ENCODE assay signal across 20 mouse cellular contexts in genomic region chr10:24380478-24381273, GRCm38 (mm10).
DNase-seq lines count a peak whose midpoint lies in the region; ATAC-seq and TF ChIP-seq lines count a peak whose summit lies in the region.
"Had no signal": no experiment of that assay in that cellular context is flagged by ENCODE, and none has a peak within 500 bp of the region (broad histone marks: within the 10 kb centered on the region; RNA-seq: fewer than 3 reads in every experiment).

No protein-coding gene starts in this region.

- no peaks in the 10 kb centered on the region for H3K27me3 ChIP-seq in forebrain, embryonic 16.5 days (replicated peaks; ENCODE audit: control insufficient read depth, insufficient read depth, low read length)
- no peaks in the 10 kb centered on the region for H3K27me3 ChIP-seq in forebrain, postnatal 0 days (ENCODE audit: insufficient read depth, low read length)
- H3K27me3 ChIP-seq in kidney, embryonic 15.5 days: no peaks in the 10 kb centered on the region
- H3K27me3 ChIP-seq: heart, embryonic 12.5 days; lung, embryonic 15.5 days had no signal

- H3K36me3 ChIP-seq in forebrain, embryonic 16.5 days (ENCODE audit: control insufficient read depth, insufficient read depth): no peaks in the 10 kb centered on the region
- H3K36me3 ChIP-seq in forebrain, postnatal 0 days (ENCODE audit: insufficient read depth): no peaks in the 10 kb centered on the region
- no peaks in the 10 kb centered on the region for H3K36me3 ChIP-seq in kidney, embryonic 15.5 days
- H3K36me3 ChIP-seq: heart, embryonic 12.5 days; lung, embryonic 15.5 days had no signal

- TF ChIP-seq POLR2A in embryonic fibroblast, embryonic 13.5 days (IDR thresholded peaks at IDR 0.05; ENCODE audit: low read depth, low read length): no peak

- H3K27ac ChIP-seq in forebrain, embryonic 16.5 days (ENCODE audit: low read length): no peak overlapping the region
- H3K27ac ChIP-seq in forebrain, postnatal 0 days (ENCODE audit: low read depth, low read length): no peak overlapping the region
- H3K27ac ChIP-seq in kidney, embryonic 15.5 days: peak overlapping the region; percentile 69
- H3K27ac ChIP-seq in embryonic fibroblast, embryonic 13.5 days (ENCODE audit: insufficient read depth, low read length): peak overlapping the region; percentile 95
- H3K27ac ChIP-seq: hindbrain, embryonic 14.5 days; lung, embryonic 15.5 days had no signal

- H3K4me1 ChIP-seq in forebrain, embryonic 16.5 days (replicated peaks; ENCODE audit: control insufficient read depth, insufficient read depth, low read length): no peaks in the 10 kb centered on the region
- H3K4me1 ChIP-seq in forebrain, postnatal 0 days (ENCODE audit: insufficient read depth): no peaks in the 10 kb centered on the region
- H3K4me1 ChIP-seq in kidney, embryonic 15.5 days: peaks cover 10% of the 10 kb centered on the region; the same call in 1 of the 2 replicates
- H3K4me1 ChIP-seq in embryonic fibroblast, embryonic 13.5 days (ENCODE audit: control insufficient read depth, insufficient read depth, low read length): peaks cover 6% of the 10 kb centered on the region
- H3K4me1 ChIP-seq: heart, embryonic 12.5 days had no signal

- no peak overlapping the region for H3K4me2 ChIP-seq in forebrain, embryonic 16.5 days (ENCODE audit: low read length)
- no peak overlapping the region for H3K4me2 ChIP-seq in forebrain, postnatal 0 days (ENCODE audit: low read depth)
- no peak overlapping the region for H3K4me2 ChIP-seq in kidney, embryonic 15.5 days
- H3K4me2 ChIP-seq: heart, embryonic 12.5 days; hindbrain, embryonic 14.5 days; liver, embryonic 11.5 days; lung, embryonic 15.5 days had no signal

- H3K9ac ChIP-seq in forebrain, embryonic 16.5 days (replicated peaks; ENCODE audit: low read depth, low read length): no peak overlapping the region
- H3K9ac ChIP-seq in forebrain, postnatal 0 days: no peak overlapping the region
- no peak overlapping the region for H3K9ac ChIP-seq in kidney, embryonic 15.5 days
- H3K9ac ChIP-seq: heart, embryonic 12.5 days; hindbrain, embryonic 14.5 days; lung, embryonic 15.5 days had no signal

- no peaks in the 10 kb centered on the region for H3K9me3 ChIP-seq in forebrain, embryonic 16.5 days (ENCODE audit: control insufficient read depth, low read length)
- no peaks in the 10 kb centered on the region for H3K9me3 ChIP-seq in forebrain, postnatal 0 days (ENCODE audit: low read length)
- no peaks in the 10 kb centered on the region for H3K9me3 ChIP-seq in kidney, embryonic 15.5 days (replicated peaks)
- H3K9me3 ChIP-seq: heart, embryonic 12.5 days; lung, embryonic 15.5 days had no signal

- no peak for DNase-seq in forebrain, postnatal 0 days
- no peak for DNase-seq in kidney, postnatal 10 days
- DNase-seq in 3T3-L1 (ENCODE audit: low read depth, low spot score): peak; percentile 30
- DNase-seq in cerebellum, adult 9-11 months: no peak
- DNase-seq: adrenal gland, adult 2 months; B cell, adult 2 months; cerebellum, adult 8-10 months; heart, postnatal 36 days; kidney, adult 8-10 months; lung, postnatal 4 days; thymus, postnatal 25 days had no signal

- 59% methylated on average over 4 of the region's 4 CpGs for WGBS in forebrain, embryonic 16.5 days
- WGBS in forebrain, postnatal 0 days: 62% methylated on average over 4 of the region's 4 CpGs
- WGBS in kidney, embryonic 15.5 days: 46% methylated on average over 4 of the region's 4 CpGs

- ATAC-seq in forebrain, embryonic 16.5 days: peak; percentile 66
- ATAC-seq in forebrain, postnatal 0 days: no peak
- ATAC-seq in kidney, embryonic 15.5 days (replicated peaks; ENCODE audit: low FRiP score): peak; percentile 62; the same call in 1 of the 2 replicates
- no peak for ATAC-seq in monocyte, adult 5-6 weeks (replicated peaks; ENCODE audit: insufficient number of reproducible peaks, low FRiP score, low TSS enrichment, poor library complexity, severe bottlenecking)
- ATAC-seq: midbrain, embryonic 16.5 days had no signal

- TF ChIP-seq CTCF in forebrain, postnatal 0 days (IDR thresholded peaks at IDR 0.05; ENCODE audit: low read depth): no peak
- no peak for TF ChIP-seq CTCF in embryonic fibroblast, embryonic 13.5 days (IDR thresholded peaks at IDR 0.05; ENCODE audit: borderline replicate concordance, insufficient read depth, low read length)

- no peak overlapping the region for H3K4me3 ChIP-seq in forebrain, embryonic 16.5 days (replicated peaks; ENCODE audit: low read length)
- no peak overlapping the region for H3K4me3 ChIP-seq in forebrain, postnatal 0 days (ENCODE audit: low read depth, low read length)
- no peak overlapping the region for H3K4me3 ChIP-seq in kidney, embryonic 15.5 days (replicated peaks)
- no peak overlapping the region for H3K4me3 ChIP-seq in embryonic fibroblast, embryonic 13.5 days (ENCODE audit: insufficient read depth, low read length)
- H3K4me3 ChIP-seq: heart, embryonic 12.5 days; lung, embryonic 15.5 days had no signal

Comparison
In these comparisons a context has a peak if more than half of its experiments do, and no peak if none do; other contexts are left out.
1. ATAC-seq: peak in forebrain, embryonic 16.5 days (single experiment) and kidney, embryonic 15.5 days (single experiment); none in forebrain, postnatal 0 days (single experiment) and monocyte, adult 5-6 weeks (single experiment).
2. H3K27ac ChIP-seq: peak in kidney, embryonic 15.5 days (single experiment) and embryonic fibroblast, embryonic 13.5 days (single experiment); none in forebrain, embryonic 16.5 days (single experiment) and forebrain, postnatal 0 days (single experiment).